Mouse (Mus musculus) forebrain, embryonic 12.5 days (tissue): ENCODE results near the gene Naa30. TPM values are rescaled to one million over a fixed set of nuclear protein-coding genes. Genes with fewer than 3 reads are reported as not detected.
A peak's percentile ranks its signal among the peaks of the same experiment; 100 is the strongest.

Experiments
- ATAC-seq: fragments of 200-750 bp; cut with Nextera tagmentation; 2 replicates; pipeline ENCODE4 v1.8.0; 2017; ENCODE audit warnings: moderate TSS enrichment; ENCODE audit not compliant: low FRiP score
- H3K27ac ChIP-seq: fragments of 300-500 bp; sonication (generic); 2 replicates; pipeline ENCODE4 v1.5.1; 2016; ENCODE audit warnings: mild to moderate bottlenecking
- H3K27me3 ChIP-seq: fragments of 300-500 bp; sonication (generic); 2 replicates; pipeline ENCODE4 v1.6.1; 2016; ENCODE audit warnings: mild to moderate bottlenecking
- H3K36me3 ChIP-seq: fragments of 300-500 bp; sonication (generic); replicated peaks from 2 replicates; pipeline ENCODE4 v1.6.1; 2016; ENCODE audit warnings: mild to moderate bottlenecking
- H3K4me1 ChIP-seq: fragments of 300-500 bp; sonication (generic); 2 replicates; pipeline ENCODE4 v1.6.1; 2016
- H3K4me2 ChIP-seq: fragments of 300-500 bp; sonication (generic); 2 replicates; pipeline ENCODE4 v1.6.1; 2016; ENCODE audit warnings: mild to moderate bottlenecking, moderate library complexity
- H3K4me3 ChIP-seq: fragments of 300-500 bp; sonication (generic); replicated peaks from 2 replicates; pipeline ENCODE4 v1.5.1; 2016; ENCODE audit warnings: mild to moderate bottlenecking
- H3K9ac ChIP-seq: fragments of 300-500 bp; sonication (generic); 2 replicates; pipeline ENCODE4 v1.6.1; 2016; ENCODE audit warnings: mild to moderate bottlenecking
- H3K9me3 ChIP-seq: fragments of 300-500 bp; sonication (generic); 2 replicates; pipeline ENCODE4 v1.6.1; 2016
- WGBS: fragments of 180-500 bp; shearing (Covaris S2); methylation state at CpG from one replicate; pipeline ENCODE4 v1.1.7; 2016; 5-methylcytosine and 5-hydroxymethylcytosine counted together
- polyA plus RNA-seq: library from polyadenylated mRNA; unstranded; fragments of >200 nt; fragmentation: Nextera tagmentation; extraction: Ambion mirVana; gene quantifications from 2 replicates; pipeline ENCODE4 v1.2.1, GENCODE M21; 2016

The Naa30 gene
- polyA plus RNA-seq = 20.4 and 21.9 TPM in 2 replicates

DNA sequence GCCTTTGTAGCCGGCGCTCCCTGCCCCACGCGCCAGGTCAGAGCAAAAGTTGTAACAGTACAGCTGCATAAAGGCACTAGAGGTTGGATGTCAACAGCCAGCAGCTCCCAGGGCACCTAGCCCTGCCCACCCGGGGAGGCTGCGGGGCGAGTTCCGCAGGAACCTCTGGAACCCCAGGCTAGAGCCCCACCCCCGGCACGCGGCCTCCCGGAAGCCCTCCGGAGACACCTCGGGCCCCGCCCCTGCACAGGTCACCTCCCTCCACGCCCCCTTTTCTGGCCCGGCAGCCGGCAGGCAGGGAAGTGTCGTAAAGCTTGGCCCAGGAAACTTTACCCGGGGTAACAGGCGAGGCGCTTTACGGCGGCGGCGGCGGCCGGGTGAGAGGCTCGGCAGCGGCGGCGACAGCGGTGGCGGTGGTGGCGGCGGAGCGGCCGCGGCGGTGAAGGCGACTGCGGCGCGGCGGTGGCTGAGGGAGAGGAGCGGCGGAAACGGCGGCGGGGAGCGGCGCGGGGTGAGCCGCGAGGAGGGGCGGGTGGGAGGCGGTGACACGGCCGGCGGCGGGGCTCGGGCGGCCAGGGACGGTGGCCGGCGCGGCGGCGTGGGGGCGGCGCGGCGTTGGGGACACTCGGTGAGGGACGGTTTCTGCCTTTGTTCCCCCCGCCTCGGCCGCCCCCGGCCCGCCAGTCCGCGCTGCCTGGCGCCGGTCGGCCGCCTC is at the start of gene Naa30:
Naa30 (plus strand) TSS at position 360 of the 715 bp plus-strand sequence.
- peak within 1 kb of the TSS; percentile 96 for H3K4me3 ChIP-seq
- peak; percentile 95 for ATAC-seq
- no peaks in the 10 kb centered on the region for H3K27me3 ChIP-seq
- H3K9ac ChIP-seq = peak within 1 kb of the TSS; percentile 98
- under 1% methylated on average over 55 of the region's 86 CpGs for WGBS
- H3K27ac ChIP-seq = peak within 1 kb of the TSS; percentile 87
- H3K9me3 ChIP-seq = no peaks in the 10 kb centered on the region
- peak within 1 kb of the TSS; percentile 89 for H3K4me2 ChIP-seq
- peaks cover 23% of the 10 kb centered on the region for H3K4me1 ChIP-seq
- H3K36me3 ChIP-seq = no peaks in the 10 kb centered on the region

DNA sequence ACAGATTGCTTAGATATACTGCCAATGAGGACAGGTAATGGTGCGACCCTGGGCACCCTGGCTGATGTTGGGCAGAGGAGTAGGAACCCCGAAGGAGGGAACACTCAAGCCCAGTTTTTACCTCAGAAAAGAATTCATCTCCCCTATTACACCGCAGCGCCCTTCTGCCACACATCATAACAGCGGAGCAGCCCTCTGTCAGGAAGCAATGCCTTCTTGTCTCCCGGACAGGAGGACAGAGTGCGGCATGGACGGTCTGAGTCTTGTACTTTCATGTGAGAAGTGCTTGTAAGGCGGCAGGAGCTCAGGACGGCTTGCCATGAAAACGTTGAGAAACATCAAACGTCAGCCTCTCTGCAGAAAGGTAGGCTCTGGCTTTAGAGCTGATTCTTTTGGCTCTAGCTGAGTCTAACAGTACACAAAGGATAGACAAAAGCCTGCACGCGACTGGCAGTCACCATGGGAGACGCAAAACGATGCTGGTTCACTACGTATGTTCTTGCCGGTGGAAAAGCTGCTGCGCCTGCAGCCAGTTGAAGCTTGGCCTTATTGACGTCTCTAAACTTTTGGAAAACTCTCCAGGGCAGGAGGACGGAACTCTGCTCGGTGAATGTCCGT is 44.8 kb upstream of the Naa30 start:
- Histone ChIP-seq H3K27ac (no peak overlapping the region), H3K27me3 (peaks cover 2% of the 10 kb centered on the region; the same call in 1 of the 2 replicates), H3K9me3 (no peaks in the 10 kb centered on the region), H3K4me2 (peak overlapping the region; percentile 47), H3K4me3 (peak overlapping the region; percentile 17), H3K9ac (peak overlapping the region; percentile 49; the same call in 1 of the 2 replicates), H3K4me1 (peaks cover 18% of the 10 kb centered on the region), H3K36me3 (no peaks in the 10 kb centered on the region)
- 36% methylated on average over 23 of the region's 23 CpGs for WGBS
- 0 out of 2 replicates have a peak, but pooled peaks have one; percentile 36 for ATAC-seq

DNA sequence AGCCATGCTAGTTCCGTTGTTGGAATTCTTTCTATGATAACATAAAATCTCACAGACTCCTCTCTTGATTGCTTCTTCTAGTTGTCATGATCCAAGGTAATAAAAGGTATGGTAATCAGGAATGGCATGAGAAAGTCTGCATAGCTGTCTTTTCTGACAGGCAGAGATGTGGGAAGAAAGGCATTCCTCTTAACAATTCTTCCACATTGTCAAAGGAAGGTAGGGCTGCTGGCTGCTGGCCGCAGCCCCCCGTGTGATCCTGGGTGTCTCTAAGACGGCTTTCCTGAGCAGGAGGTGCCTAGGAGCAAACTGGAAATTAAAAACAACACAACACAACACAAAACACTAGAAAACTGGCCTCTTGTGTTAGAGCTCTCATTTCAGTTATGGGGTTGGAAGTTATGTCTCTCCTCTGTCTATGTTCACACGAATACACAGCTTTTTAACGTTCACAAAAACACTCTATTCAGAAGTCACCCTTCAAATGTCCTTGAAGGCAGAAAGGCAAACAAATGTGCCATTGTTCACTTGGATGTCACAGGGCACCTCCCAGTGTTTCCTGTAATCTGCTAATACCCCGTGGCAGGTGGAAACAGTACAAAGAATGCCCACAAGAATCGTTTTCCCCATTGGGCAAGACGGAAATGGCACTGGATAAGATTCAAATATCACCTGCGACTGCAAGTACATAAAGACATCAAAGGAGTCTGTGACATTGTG is 43.3 kb upstream of the Naa30 start:
- Histone ChIP-seq H3K27me3 (peaks cover 2% of the 10 kb centered on the region; the same call in 1 of the 2 replicates), H3K36me3 (no peaks in the 10 kb centered on the region), H3K4me1 (peaks cover 18% of the 10 kb centered on the region), H3K27ac (no peak overlapping the region), H3K4me2 (no peak overlapping the region), H3K9ac (no peak overlapping the region), H3K4me3 (no peak overlapping the region), H3K9me3 (no peaks in the 10 kb centered on the region)
- no peak for ATAC-seq
- 35% methylated on average over 10 of the region's 10 CpGs for WGBS

DNA sequence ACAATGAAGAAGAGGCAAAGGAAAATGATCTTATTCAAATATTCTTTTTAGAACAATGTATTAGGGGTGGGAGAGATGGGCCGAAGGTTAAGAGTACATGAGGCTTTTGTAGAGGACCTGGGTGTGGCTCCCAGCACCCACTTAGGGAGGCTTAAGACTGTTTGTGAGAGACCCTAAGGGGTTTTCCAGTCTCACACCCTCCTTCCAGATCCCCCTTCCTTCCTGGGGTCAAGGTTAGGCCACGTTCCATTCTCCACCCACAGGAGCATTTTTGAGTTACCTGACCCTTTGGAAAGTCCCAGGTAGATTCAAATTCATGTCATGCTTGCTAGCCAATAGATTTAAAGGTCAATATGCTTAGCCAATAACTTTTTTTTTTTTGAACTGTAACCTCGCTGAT is 39.6 kb upstream of the Naa30 start:
- no peaks in the 10 kb centered on the region for H3K27me3 ChIP-seq
- H3K4me2 ChIP-seq = no peak overlapping the region
- no peak overlapping the region for H3K27ac ChIP-seq
- H3K36me3 ChIP-seq = no peaks in the 10 kb centered on the region
- H3K4me1 ChIP-seq = peaks cover 14% of the 10 kb centered on the region
- no peak overlapping the region for H3K9ac ChIP-seq
- no peak overlapping the region for H3K4me3 ChIP-seq
- no peak for ATAC-seq
- 87% methylated on average over 3 of the region's 3 CpGs for WGBS
- no peaks in the 10 kb centered on the region for H3K9me3 ChIP-seq

DNA sequence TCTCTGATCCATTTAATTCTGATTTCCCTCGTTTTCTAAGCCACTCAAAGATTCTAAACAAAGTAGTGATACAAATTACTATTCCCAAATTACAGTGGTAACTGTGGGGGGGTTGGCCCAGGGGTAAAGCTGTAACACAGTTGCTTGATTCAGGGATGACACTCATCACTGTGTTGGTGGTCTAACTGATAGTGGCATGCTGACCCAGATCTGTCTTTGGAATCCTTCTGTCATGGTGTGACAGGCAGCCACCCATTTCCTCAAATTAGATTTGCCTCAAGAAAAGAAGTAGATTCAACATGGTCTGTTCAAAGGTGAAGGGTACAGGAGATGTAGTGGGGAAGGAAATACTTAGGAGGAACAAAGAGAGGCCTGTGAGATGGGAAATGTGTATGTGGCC is 33.9 kb upstream of the Naa30 start:
- no peak overlapping the region for H3K27ac ChIP-seq
- ATAC-seq = no peak
- no peaks in the 10 kb centered on the region for H3K9me3 ChIP-seq
- H3K4me1 ChIP-seq = peaks cover 14% of the 10 kb centered on the region; the same call in 1 of the 2 replicates
- no peak overlapping the region for H3K9ac ChIP-seq
- 67% methylated on average over 1 of the region's 1 CpGs for WGBS
- no peaks in the 10 kb centered on the region for H3K27me3 ChIP-seq
- no peak overlapping the region for H3K4me2 ChIP-seq
- no peak overlapping the region for H3K4me3 ChIP-seq
- no peaks in the 10 kb centered on the region for H3K36me3 ChIP-seq

DNA sequence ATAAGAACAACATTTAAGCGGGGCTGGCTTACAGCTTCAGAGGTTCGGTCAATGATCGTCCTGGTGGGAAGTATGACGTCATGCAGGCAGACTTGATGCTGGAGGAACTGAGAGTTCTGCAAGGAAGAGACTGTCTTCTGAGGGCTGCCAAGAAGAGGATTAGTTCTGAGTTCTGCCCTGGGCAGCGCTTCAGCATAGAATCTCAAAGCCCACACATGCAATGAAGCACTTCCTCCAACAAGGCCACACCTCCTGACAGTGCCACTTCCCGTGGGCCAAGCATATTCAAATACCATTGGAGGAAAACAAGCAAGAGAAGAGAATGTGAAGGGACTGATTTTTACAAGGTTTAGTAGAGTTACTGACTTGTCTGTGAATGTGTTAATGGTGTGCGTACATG is 31.3 kb upstream of the Naa30 start:
- Histone ChIP-seq H3K9me3 (no peaks in the 10 kb centered on the region), H3K27me3 (no peaks in the 10 kb centered on the region), H3K36me3 (no peaks in the 10 kb centered on the region), H3K9ac (no peak overlapping the region), H3K27ac (no peak overlapping the region), H3K4me3 (no peak overlapping the region), H3K4me1 (peaks cover 14% of the 10 kb centered on the region; the same call in 1 of the 2 replicates), H3K4me2 (no peak overlapping the region)
- no peak for ATAC-seq
- 95% methylated on average over 7 of the region's 7 CpGs for WGBS

DNA sequence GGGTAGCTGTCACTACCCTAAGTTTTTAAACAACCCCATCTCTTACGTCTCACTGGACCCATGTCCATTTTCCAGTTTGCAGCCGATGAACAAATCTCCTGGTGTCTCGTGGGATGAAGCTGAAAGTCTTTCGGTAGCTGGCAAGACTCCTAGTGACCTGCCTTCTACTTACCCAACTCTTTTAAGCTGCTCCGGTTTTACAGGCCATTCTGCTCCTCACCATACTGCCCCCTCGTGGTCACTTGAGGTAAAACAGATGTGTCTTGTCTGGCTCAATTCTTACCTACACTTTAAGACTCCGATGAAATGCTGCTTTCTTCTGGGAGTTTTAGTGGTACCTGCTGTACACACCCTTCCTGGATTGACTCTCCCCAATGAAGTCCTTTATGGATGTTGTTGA is 18.2 kb upstream of the Naa30 start:
- Histone ChIP-seq H3K4me1 (0 out of 2 replicates have a peak, but pooled peaks cover 3% of the 10 kb centered on the region), H3K27ac (no peak overlapping the region), H3K9me3 (no peaks in the 10 kb centered on the region), H3K9ac (no peak overlapping the region), H3K4me3 (no peak overlapping the region), H3K4me2 (no peak overlapping the region), H3K27me3 (no peaks in the 10 kb centered on the region), H3K36me3 (no peaks in the 10 kb centered on the region)
- 34% methylated on average over 7 of the region's 7 CpGs for WGBS
- ATAC-seq = no peak

DNA sequence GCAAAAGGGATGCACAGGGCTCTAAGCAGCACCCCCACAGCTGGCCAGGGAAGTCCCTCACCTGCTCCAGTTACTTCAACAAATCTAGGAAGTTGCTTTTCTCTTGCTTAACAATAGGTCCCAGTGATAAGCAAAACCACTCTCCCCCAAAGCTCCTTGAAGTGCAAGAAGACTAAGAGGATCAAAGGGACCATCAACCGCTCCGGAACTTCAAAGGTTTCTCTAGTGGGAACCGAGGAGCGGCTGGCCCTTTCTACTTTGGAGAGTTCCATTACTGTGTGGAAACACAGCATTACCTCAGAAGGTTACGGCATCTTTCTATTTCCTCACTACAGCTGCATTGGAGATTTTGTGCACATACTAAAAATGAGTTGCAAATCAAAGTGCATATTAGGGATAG is 16.5 kb upstream of the Naa30 start:
- H3K4me1 ChIP-seq = 0 out of 2 replicates have a peak, but pooled peaks cover 3% of the 10 kb centered on the region
- no peak for ATAC-seq
- H3K9ac ChIP-seq = no peak overlapping the region
- 22% methylated on average over 5 of the region's 5 CpGs for WGBS
- no peaks in the 10 kb centered on the region for H3K9me3 ChIP-seq
- H3K4me2 ChIP-seq = no peak overlapping the region
- no peaks in the 10 kb centered on the region for H3K27me3 ChIP-seq
- H3K27ac ChIP-seq = no peak overlapping the region
- H3K4me3 ChIP-seq = no peak overlapping the region
- H3K36me3 ChIP-seq = no peaks in the 10 kb centered on the region

DNA sequence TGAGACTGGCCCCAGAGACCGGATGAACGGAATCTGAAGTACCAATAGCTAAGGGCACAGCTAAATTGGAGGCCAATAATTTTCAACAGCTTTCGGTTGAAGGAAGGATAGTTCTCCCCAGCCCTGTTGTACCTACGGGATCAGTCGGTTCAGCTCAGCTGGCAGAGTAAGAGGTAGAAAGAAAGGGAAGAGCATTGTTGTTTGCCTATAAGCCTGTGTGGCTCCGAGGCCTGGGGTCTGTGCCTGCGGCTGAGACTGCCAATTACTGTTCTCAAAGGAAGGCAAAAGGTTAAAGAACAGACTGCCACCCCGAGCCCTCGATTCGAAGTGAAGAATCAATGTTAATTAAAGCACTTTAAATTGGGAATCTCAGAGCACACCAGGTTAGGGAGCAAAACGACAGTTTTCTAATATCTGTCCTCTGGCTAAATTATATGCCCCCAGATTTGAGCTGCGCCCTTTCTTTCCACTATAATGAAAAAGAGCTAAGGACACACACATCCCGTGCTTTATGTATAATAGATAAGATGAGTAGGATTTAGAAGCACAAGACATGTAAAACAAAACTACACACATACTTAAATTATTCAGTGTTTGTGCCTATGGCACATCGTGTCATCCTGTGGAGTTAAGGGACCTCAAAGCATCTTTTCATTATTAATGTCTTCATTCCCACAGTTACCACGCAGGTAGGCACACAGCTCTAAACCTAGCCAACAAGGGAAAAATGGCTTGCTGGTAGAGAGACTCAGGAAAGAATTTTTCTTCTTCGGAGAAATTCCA is 13.7 kb upstream of the Naa30 start:
- ATAC-seq = no peak
- WGBS = 50% methylated on average over 16 of the region's 16 CpGs
- Histone ChIP-seq H3K27me3 (no peaks in the 10 kb centered on the region), H3K9ac (no peak overlapping the region), H3K9me3 (no peaks in the 10 kb centered on the region), H3K4me1 (0 out of 2 replicates have a peak, but pooled peaks cover 3% of the 10 kb centered on the region), H3K36me3 (no peaks in the 10 kb centered on the region), H3K4me3 (no peak overlapping the region), H3K27ac (no peak overlapping the region), H3K4me2 (no peak overlapping the region)

DNA sequence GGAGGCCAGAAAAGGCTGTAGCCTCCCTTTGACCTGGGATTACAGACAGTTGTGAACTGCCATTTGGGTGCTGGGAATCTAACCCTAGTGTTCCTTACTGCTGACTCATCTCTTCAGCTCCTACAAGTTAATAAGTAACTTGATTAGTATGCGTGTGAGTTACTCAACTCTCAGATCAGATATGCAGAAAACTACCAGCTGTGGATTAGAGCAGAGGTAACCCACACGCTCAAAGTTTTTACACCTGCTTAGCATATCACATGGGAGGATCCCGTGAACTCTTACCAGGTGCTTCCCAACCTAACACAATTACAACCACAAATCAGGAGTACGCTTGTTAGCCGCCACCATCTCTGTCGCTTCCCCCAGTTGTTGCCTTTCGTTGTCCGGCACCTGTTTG is 740 bp upstream of the Naa30 start:
- WGBS = 24% methylated on average over 8 of the region's 8 CpGs
- no peaks in the 10 kb centered on the region for H3K27me3 ChIP-seq
- H3K36me3 ChIP-seq = no peaks in the 10 kb centered on the region
- peak overlapping the region; percentile 89 for H3K4me2 ChIP-seq
- H3K9me3 ChIP-seq = no peaks in the 10 kb centered on the region
- ATAC-seq = peak; percentile 24; the same call in 1 of the 2 replicates
- peak overlapping the region; percentile 96 for H3K4me3 ChIP-seq
- H3K27ac ChIP-seq = no peak overlapping the region
- H3K9ac ChIP-seq = peak overlapping the region; percentile 98
- H3K4me1 ChIP-seq = peaks cover 23% of the 10 kb centered on the region

DNA sequence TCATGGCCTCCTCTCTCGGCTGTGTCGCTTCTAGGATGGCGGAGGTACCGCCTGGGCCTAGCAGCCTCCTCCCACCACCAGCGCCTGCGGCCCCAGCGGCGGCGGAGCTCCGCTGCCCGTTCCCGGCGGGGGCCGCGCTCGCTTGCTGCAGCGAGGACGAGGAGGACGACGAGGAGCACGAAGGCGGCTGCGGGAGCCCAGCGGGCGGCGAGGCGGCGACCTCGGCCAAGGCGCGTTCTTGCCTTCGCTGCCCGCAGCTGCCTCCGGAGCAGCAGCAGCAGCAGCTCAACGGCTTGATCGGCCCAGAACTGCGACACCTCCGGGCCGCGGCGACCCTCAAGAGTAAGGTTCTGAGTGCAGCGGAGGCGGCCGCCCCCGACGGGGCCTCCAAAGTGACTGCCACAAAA is 559 bp downstream of the Naa30 start:
- H3K4me2 ChIP-seq = peak overlapping the region; percentile 89
- H3K9ac ChIP-seq = peak overlapping the region; percentile 98
- ATAC-seq = peak; percentile 80
- peak overlapping the region; percentile 96 for H3K4me3 ChIP-seq
- H3K27me3 ChIP-seq = no peaks in the 10 kb centered on the region
- H3K4me1 ChIP-seq = peaks cover 23% of the 10 kb centered on the region
- H3K36me3 ChIP-seq = no peaks in the 10 kb centered on the region
- WGBS = under 1% methylated on average over 41 of the region's 46 CpGs
- no peaks in the 10 kb centered on the region for H3K9me3 ChIP-seq
- peak overlapping the region; percentile 87 for H3K27ac ChIP-seq
